In the genomic region with DNA sequence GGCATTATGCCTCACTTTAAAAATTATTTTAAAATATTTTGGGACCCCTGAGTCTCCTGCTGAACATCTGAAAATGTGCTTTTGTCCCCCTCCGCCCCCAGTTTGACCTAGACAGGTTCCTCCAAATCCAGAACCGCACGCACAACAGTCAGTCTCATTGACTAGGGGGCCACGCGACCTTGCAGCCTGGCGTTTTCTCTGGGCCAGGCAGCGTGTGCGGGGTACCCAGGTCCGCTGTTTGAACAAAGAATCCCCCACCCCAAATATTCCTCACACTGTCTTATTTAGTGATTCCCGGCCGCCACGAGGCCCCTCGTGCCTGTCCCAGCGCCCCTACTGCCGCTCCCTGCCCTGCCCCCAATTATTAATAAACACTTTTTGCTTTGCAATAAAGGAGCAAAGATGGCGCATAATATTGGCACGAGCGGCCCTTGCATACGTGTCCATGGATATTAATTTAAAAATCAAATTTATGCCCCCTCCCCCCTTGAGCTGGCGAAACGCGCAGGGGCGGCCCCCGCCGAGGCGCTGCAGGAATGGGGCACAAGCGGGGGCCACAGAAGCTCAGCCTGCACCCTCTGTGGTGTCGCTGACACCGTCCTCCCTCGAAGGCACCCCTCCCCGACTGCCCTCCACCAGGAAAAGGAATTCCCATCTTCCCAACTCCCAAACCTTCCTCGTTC, we compare ENCODE assay signal across 9 mouse cellular contexts. TPM values are rescaled to one million over a fixed set of nuclear protein-coding genes. Genes with fewer than 3 reads are reported as not detected.
A peak's percentile ranks its signal among the peaks of the same experiment; 100 is the strongest.
DNase-seq lines count a peak whose midpoint lies in the region; ATAC-seq and TF ChIP-seq lines count a peak whose summit lies in the region.
"Had no signal": no experiment of that assay in that cellular context is flagged by ENCODE, and none has a peak within 500 bp of the region (broad histone marks: within the 10 kb centered on the region; RNA-seq: fewer than 3 reads in every experiment).

No protein-coding gene starts in this region.

- no peaks in the 10 kb centered on the region for H3K9me3 ChIP-seq in forebrain, embryonic 12.5 days

- no peak for TF ChIP-seq POLR2A in kidney, adult 2 months (IDR thresholded peaks at IDR 0.05; ENCODE audit: low read depth, low read length)

- H3K4me3 ChIP-seq in forebrain, embryonic 12.5 days (replicated peaks): peak overlapping the region; percentile 69
- H3K4me3 ChIP-seq in kidney, adult 2 months (ENCODE audit: insufficient read depth, low read depth, low read length): peak overlapping the region; percentile 95
- peak overlapping the region; percentile 96 for H3K4me3 ChIP-seq in macrophage (ENCODE audit: inconsistent target)

- peaks cover 71% of the 10 kb centered on the region for H3K4me1 ChIP-seq in forebrain, embryonic 12.5 days
- peaks cover 16% of the 10 kb centered on the region; the same call in 1 of the 2 replicates for H3K4me1 ChIP-seq in kidney, adult 2 months (ENCODE audit: control insufficient read depth, insufficient read depth, low read length)

- DNase-seq in thymus, postnatal 4 days: peak; percentile 33
- no peak for DNase-seq in thymus, adult 18-20 months
- peak; percentile 25 for DNase-seq in kidney, adult 2 months
- DNase-seq in left cerebral cortex, adult 8-10 months (ENCODE audit: low spot score in 2 of 2): no peak
- no peak for DNase-seq in adipocyte (ENCODE audit: low spot score)
- no peak for DNase-seq in layer of hippocampus, postnatal 14 days (ENCODE audit: low spot score in 2 of 2)

- ATAC-seq in forebrain, embryonic 12.5 days (ENCODE audit: low FRiP score): no peak

- 1% methylated on average over 32 of the region's 32 CpGs for WGBS in forebrain, embryonic 12.5 days
- WGBS in kidney, adult 2 months: under 1% methylated on average over 32 of the region's 32 CpGs
- under 1% methylated on average over 29 of the region's 32 CpGs for WGBS in macrophage (ENCODE audit: missing documents)

- peak overlapping the region; percentile 90 for H3K9ac ChIP-seq in forebrain, embryonic 12.5 days

- H3K27ac ChIP-seq in forebrain, embryonic 12.5 days: peak overlapping the region; percentile 96
- H3K27ac ChIP-seq in kidney, adult 2 months (ENCODE audit: insufficient read depth, low read depth, low read length): peak overlapping the region; percentile 80
- peak overlapping the region; percentile 89 for H3K27ac ChIP-seq in macrophage

- peaks cover 36% of the 10 kb centered on the region for H3K36me3 ChIP-seq in forebrain, embryonic 12.5 days (replicated peaks)
- H3K36me3 ChIP-seq in kidney, adult 2 months (ENCODE audit: control insufficient read depth, insufficient read depth, low read length): no peaks in the 10 kb centered on the region; the same call in 1 of the 2 replicates
- H3K36me3 ChIP-seq in macrophage (ENCODE audit: inconsistent target): peaks cover 20% of the 10 kb centered on the region

- peak overlapping the region; percentile 96 for H3K4me2 ChIP-seq in forebrain, embryonic 12.5 days

- peaks cover 27% of the 10 kb centered on the region for H3K27me3 ChIP-seq in forebrain, embryonic 12.5 days
- H3K27me3 ChIP-seq in kidney, adult 2 months (replicated peaks; ENCODE audit: control insufficient read depth, insufficient read depth, low read length): no peaks in the 10 kb centered on the region

- no peak for TF ChIP-seq CTCF in kidney, adult 2 months (conservative IDR thresholded peaks at IDR 0.05; ENCODE audit: insufficient read depth, insufficient read length, low read depth, low read length)

- peaks cover 55% of the 10 kb centered on the region for H3K79me2 ChIP-seq in macrophage (ENCODE audit: inconsistent target)

RNA-seq across cellular contexts. Expression of a gene that starts 0.9 kb away (rescaled TPM):
- polyA plus RNA-seq in forebrain, embryonic 12.5 days (2016; fragmentation: Nextera tagmentation; extraction: Ambion mirVana): 214 and 257 TPM in 2 replicates
- polyA plus RNA-seq in kidney, adult 2 months (2012; rRNA removed): 137 and 139 TPM in 2 replicates
- total RNA-seq in macrophage (2018; cell fraction: chromatin; rRNA removed): 10 to 100 TPM in 9 of 26 experiments, 1 to 10 TPM in 17; 1.3 to 29.5 (median 7.4) TPM
- total RNA-seq in macrophage (2018; cell fraction: cytosol; rRNA removed): 10 to 100 TPM; 24.9 to 56.2 (median 42.8) TPM
- 100 to 1,000 TPM in 2 of 26 experiments, 10 to 100 TPM in 18, 1 to 10 TPM in 6; 7.7 to 243 (median 23.2) TPM for total RNA-seq in macrophage (2018; cell fraction: nucleus; rRNA removed)
- polyA plus RNA-seq in macrophage (2018): 17.6 to 482 TPM (median 57.2 TPM) in 3 replicates
- 10 to 100 TPM; 38.1 to 47.4 (median 43.6) TPM for total RNA-seq in left cerebral cortex, adult 8-10 months (2022)
- total RNA-seq in layer of hippocampus, postnatal 14 days (2021): 10 to 100 TPM; 29.0 to 29.6 TPM

RNA-seq across cellular contexts. Expression of a gene that starts 23.9 kb away (rescaled TPM):
- 32.6 and 34.0 TPM in 2 replicates for polyA plus RNA-seq in forebrain, embryonic 12.5 days (2016; fragmentation: Nextera tagmentation; extraction: Ambion mirVana)
- polyA plus RNA-seq in kidney, adult 2 months (2012; rRNA removed): 19.0 and 19.8 TPM in 2 replicates
- 100 to 1,000 TPM in 6 of 26 experiments, 10 to 100 TPM in 20; 28.8 to 118 (median 75.9) TPM for total RNA-seq in macrophage (2018; cell fraction: chromatin; rRNA removed)
- 10 to 100 TPM; 12.2 to 33.4 (median 25.6) TPM for total RNA-seq in macrophage (2018; cell fraction: cytosol; rRNA removed)
- 10 to 100 TPM; 23.5 to 71.9 (median 45.9) TPM for total RNA-seq in macrophage (2018; cell fraction: nucleus; rRNA removed)
- 35.0 to 45.0 TPM (median 40.9 TPM) in 3 replicates for polyA plus RNA-seq in macrophage (2018)
- 10 to 100 TPM; 23.4 to 30.7 (median 24.9) TPM for total RNA-seq in left cerebral cortex, adult 8-10 months (2022)
- 10 to 100 TPM; 24.0 to 29.0 TPM for total RNA-seq in layer of hippocampus, postnatal 14 days (2021)

RNA-seq across cellular contexts. Expression of a gene that starts 42.5 kb away (rescaled TPM):
- 69.9 and 94.0 TPM in 2 replicates for polyA plus RNA-seq in forebrain, embryonic 12.5 days (2016; fragmentation: Nextera tagmentation; extraction: Ambion mirVana)
- polyA plus RNA-seq in kidney, adult 2 months (2012; rRNA removed): not detected in 2 replicates
- total RNA-seq in macrophage (2018; cell fraction: chromatin; rRNA removed): not detected
- not detected for total RNA-seq in macrophage (2018; cell fraction: cytosol; rRNA removed)
- not detected for total RNA-seq in macrophage (2018; cell fraction: nucleus; rRNA removed)
- not detected in 3 replicates for polyA plus RNA-seq in macrophage (2018)
- total RNA-seq in left cerebral cortex, adult 8-10 months (2022): not detected
- total RNA-seq in layer of hippocampus, postnatal 14 days (2021): not detected
- total RNA-seq: common myeloid progenitor, adult 5-6 weeks had no signal

Comparison
In these comparisons a context has a peak if more than half of its experiments do, and no peak if none do; other contexts are left out.
1. DNase-seq: peak in thymus, postnatal 4 days (single experiment) and kidney, adult 2 months (single experiment); none in thymus, adult 18-20 months (0 of 2), left cerebral cortex, adult 8-10 months (0 of 2), adipocyte (single experiment) and layer of hippocampus, postnatal 14 days (0 of 2).
2. RNA of a gene that starts 42.5 kb away (polyA plus RNA-seq): 69.9 to 94.0 TPM in forebrain, embryonic 12.5 days; not detected in kidney, adult 2 months and not detected in macrophage; every median in the first group is over 10 times any median in the second.
3. Peak in every context shown above with its lines, with median percentiles within 50 percentile points of each other: H3K27ac ChIP-seq and H3K4me3 ChIP-seq.